8 mouse cellular contexts compared by ENCODE assay signal in the genomic region with DNA sequence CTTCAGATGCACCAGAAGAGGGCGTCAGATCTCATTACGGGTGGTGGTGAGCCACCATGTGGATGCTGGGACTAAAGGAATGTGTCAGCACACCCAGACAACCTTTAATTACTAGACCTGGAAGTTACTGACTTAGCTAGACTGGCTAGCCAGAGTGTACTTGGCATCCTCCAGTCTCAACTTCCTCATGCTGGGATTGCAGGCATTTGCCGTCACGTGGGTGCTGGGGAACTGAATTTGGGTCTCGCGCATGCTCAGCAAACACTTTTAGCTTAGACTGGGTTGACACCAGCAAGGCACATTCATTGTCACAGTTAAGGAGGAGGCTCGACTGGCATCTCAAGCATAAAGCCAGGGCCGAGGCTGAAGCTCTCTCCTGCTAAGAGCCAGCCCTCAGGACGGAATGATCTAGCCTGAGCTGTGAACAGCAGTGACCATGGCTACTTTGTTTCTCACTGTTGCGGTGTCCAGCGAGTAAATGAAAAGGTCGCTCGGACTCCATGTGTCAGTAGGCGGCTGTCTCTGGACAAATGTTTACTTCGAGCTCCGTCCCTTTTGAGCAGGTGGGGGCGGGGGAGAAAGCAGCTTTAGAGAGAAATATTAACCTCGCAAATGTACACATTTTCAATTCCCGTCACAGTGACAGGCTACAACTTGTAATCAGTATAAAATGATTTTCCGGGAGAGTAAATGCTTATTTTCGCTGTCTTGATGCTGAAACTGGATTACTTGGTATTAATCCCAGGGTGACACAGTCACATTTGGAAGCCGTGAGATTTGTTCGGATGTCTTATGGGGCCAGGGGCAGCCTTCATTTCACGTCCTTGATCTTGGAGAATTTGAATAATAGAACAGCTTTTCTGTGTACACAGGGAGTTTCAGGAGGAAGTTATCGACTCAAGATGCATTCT.
DNase-seq lines count a peak whose midpoint lies in the region; ATAC-seq and TF ChIP-seq lines count a peak whose summit lies in the region.

No protein-coding gene starts in this region.

- H3K27ac ChIP-seq in liver, adult 2 months (replicated peaks; ENCODE audit: insufficient read depth, low read depth, low read length), result peak overlapping the region; percentile 57
- no peak overlapping the region for H3K27ac ChIP-seq in liver, embryonic 12.5 days
- H3K27ac ChIP-seq in intestine, embryonic 16.5 days (ENCODE audit: low read length), result peak overlapping the region; percentile 6; the same call in 1 of the 2 replicates
- H3K27ac ChIP-seq in limb, embryonic 15.5 days, result peak overlapping the region; percentile 43

- H3K9ac ChIP-seq in liver, adult 2 months (ENCODE audit: low read depth, low read length), result peak overlapping the region; percentile 45
- no peak overlapping the region for H3K9ac ChIP-seq in liver, embryonic 12.5 days
- no peak overlapping the region for H3K9ac ChIP-seq in intestine, embryonic 16.5 days (ENCODE audit: low read depth, low read length)
- no peak overlapping the region for H3K9ac ChIP-seq in limb, embryonic 15.5 days

- H3K4me3 ChIP-seq in liver, adult 2 months (ENCODE audit: insufficient read depth, low read depth, low read length), result 0 out of 2 replicates have a peak overlapping the region, but pooled peaks have one; percentile 5
- no peak overlapping the region for H3K4me3 ChIP-seq in liver, embryonic 12.5 days
- peak overlapping the region; percentile 9 for H3K4me3 ChIP-seq in intestine, embryonic 16.5 days (ENCODE audit: low read length)
- H3K4me3 ChIP-seq in limb, embryonic 15.5 days, result no peak overlapping the region
- no peak overlapping the region for H3K4me3 ChIP-seq in myocyte

- no peaks in the 10 kb centered on the region for H3K79me2 ChIP-seq in liver, adult 2 months (ENCODE audit: control insufficient read depth, insufficient read depth, low read length)
- no peaks in the 10 kb centered on the region for H3K79me2 ChIP-seq in myocyte (ENCODE audit: control insufficient read depth, insufficient read depth)

- 31% methylated on average over 25 of the region's 25 CpGs for WGBS in liver, adult 2 months
- WGBS in liver, embryonic 12.5 days (ENCODE audit: insufficient replicate concordance), result 60% methylated on average over 25 of the region's 25 CpGs
- 33% methylated on average over 25 of the region's 25 CpGs for WGBS in intestine, embryonic 16.5 days
- 63% methylated on average over 25 of the region's 25 CpGs for WGBS in limb, embryonic 15.5 days

- no peak; the same call in 1 of the 2 replicates for ATAC-seq in liver, embryonic 12.5 days
- ATAC-seq in intestine, embryonic 16.5 days, result peak; percentile 57
- no peak for ATAC-seq in limb, embryonic 15.5 days (ENCODE audit: insufficient number of reproducible peaks, low FRiP score, low TSS enrichment, low read depth)

- H3K9me3 ChIP-seq in liver, embryonic 12.5 days (replicated peaks), result no peaks in the 10 kb centered on the region
- no peaks in the 10 kb centered on the region for H3K9me3 ChIP-seq in intestine, embryonic 16.5 days (ENCODE audit: control insufficient read depth, low read length)
- H3K9me3 ChIP-seq in limb, embryonic 15.5 days, result no peaks in the 10 kb centered on the region

- H3K4me1 ChIP-seq in liver, adult 2 months (ENCODE audit: control insufficient read depth, insufficient read depth, low read length), result no peaks in the 10 kb centered on the region
- peaks cover 3% of the 10 kb centered on the region; the same call in 1 of the 2 replicates for H3K4me1 ChIP-seq in liver, embryonic 12.5 days
- peaks cover 15% of the 10 kb centered on the region for H3K4me1 ChIP-seq in intestine, embryonic 16.5 days (ENCODE audit: control insufficient read depth, insufficient read depth, low read length)
- H3K4me1 ChIP-seq in limb, embryonic 15.5 days, result peaks cover 25% of the 10 kb centered on the region

- peak; percentile 95 for DNase-seq in liver, adult 2 months (ENCODE audit: extremely low read depth, low read depth, low spot score)
- peak; percentile 58 to 66 for DNase-seq in cerebellum, postnatal 25 days
- no peak for DNase-seq in spleen, adult 18-20 months
- DNase-seq in thymus, postnatal 10 days (ENCODE audit: low spot score in 2 of 2), result no peak

- no peak overlapping the region; the same call in 1 of the 2 replicates for H3K4me2 ChIP-seq in liver, embryonic 12.5 days
- H3K4me2 ChIP-seq in intestine, embryonic 16.5 days (ENCODE audit: low read depth, low read length), result peak overlapping the region; percentile 52
- no peak overlapping the region for H3K4me2 ChIP-seq in limb, embryonic 15.5 days
- H3K4me2 ChIP-seq in myocyte (ENCODE audit: low read depth), result no peak overlapping the region

- no peak for TF ChIP-seq POLR2A in liver, adult 2 months (IDR thresholded peaks at IDR 0.05; ENCODE audit: extremely low read depth, insufficient read depth, low read length)
- TF ChIP-seq POLR2A in myocyte (IDR thresholded peaks at IDR 0.05; ENCODE audit: insufficient read length, low read depth), result no peak

- H3K36me3 ChIP-seq in liver, adult 2 months (ENCODE audit: control insufficient read depth, insufficient read depth, low read length), result no peaks in the 10 kb centered on the region
- H3K36me3 ChIP-seq in liver, embryonic 12.5 days, result no peaks in the 10 kb centered on the region
- no peaks in the 10 kb centered on the region for H3K36me3 ChIP-seq in intestine, embryonic 16.5 days (ENCODE audit: control insufficient read depth, insufficient read depth, low read length)
- no peaks in the 10 kb centered on the region for H3K36me3 ChIP-seq in limb, embryonic 15.5 days
- no peaks in the 10 kb centered on the region for H3K36me3 ChIP-seq in myocyte (ENCODE audit: control insufficient read depth, insufficient read depth)

- no peaks in the 10 kb centered on the region for H3K27me3 ChIP-seq in liver, adult 2 months (ENCODE audit: control insufficient read depth, insufficient read depth, low read length)
- no peaks in the 10 kb centered on the region for H3K27me3 ChIP-seq in liver, embryonic 12.5 days (replicated peaks)
- H3K27me3 ChIP-seq in intestine, embryonic 16.5 days (replicated peaks; ENCODE audit: control insufficient read depth, insufficient read depth, low read length), result no peaks in the 10 kb centered on the region
- no peaks in the 10 kb centered on the region for H3K27me3 ChIP-seq in limb, embryonic 15.5 days
- H3K27me3 ChIP-seq in myocyte (ENCODE audit: control insufficient read depth, insufficient read depth, insufficient read length), result no peaks in the 10 kb centered on the region

- no peak overlapping the region for H3ac ChIP-seq in myocyte (ENCODE audit: control insufficient read depth, insufficient read length)

- TF ChIP-seq CTCF in liver, adult 2 months (IDR thresholded peaks at IDR 0.05; ENCODE audit: low read depth, low read length), result peak; percentile 24; the same call in 1 of the 2 replicates

TF ChIP-seq in myocyte, 11 proteins besides CTCF, POLR2A, EP300 and RAD21:
- TF ChIP-seq MYOD1 (IDR thresholded peaks at IDR 0.05; ENCODE audit: control insufficient read depth in 1 of 3, insufficient read length in 2 of 3, low read depth in 2 of 3) (no peak), USF1 (IDR thresholded peaks at IDR 0.05; ENCODE audit: low read depth) (peak; percentile 64)
TF ChIP-seq in myocyte: peak in this region for 1.

Comparison
In these comparisons a context has a peak if more than half of its experiments do, and no peak if none do; other contexts are left out.
1. H3K4me3 ChIP-seq: peak in liver, adult 2 months (single experiment) and intestine, embryonic 16.5 days (single experiment); none in liver, embryonic 12.5 days (single experiment), limb, embryonic 15.5 days (single experiment) and myocyte (single experiment).
2. DNase-seq: peak in liver, adult 2 months (single experiment) and cerebellum, postnatal 25 days (2 of 2); none in spleen, adult 18-20 months (0 of 2) and thymus, postnatal 10 days (0 of 2).